Mouse (Mus musculus): ENCODE results near the gene Atp11a. TPM values are rescaled to one million over a fixed set of nuclear protein-coding genes. Genes with fewer than 3 reads are reported as not detected.

The Atp11a gene
- polyA plus RNA-seq, 1 experiment from 2014 or later, result 15.9 TPM

DNA sequence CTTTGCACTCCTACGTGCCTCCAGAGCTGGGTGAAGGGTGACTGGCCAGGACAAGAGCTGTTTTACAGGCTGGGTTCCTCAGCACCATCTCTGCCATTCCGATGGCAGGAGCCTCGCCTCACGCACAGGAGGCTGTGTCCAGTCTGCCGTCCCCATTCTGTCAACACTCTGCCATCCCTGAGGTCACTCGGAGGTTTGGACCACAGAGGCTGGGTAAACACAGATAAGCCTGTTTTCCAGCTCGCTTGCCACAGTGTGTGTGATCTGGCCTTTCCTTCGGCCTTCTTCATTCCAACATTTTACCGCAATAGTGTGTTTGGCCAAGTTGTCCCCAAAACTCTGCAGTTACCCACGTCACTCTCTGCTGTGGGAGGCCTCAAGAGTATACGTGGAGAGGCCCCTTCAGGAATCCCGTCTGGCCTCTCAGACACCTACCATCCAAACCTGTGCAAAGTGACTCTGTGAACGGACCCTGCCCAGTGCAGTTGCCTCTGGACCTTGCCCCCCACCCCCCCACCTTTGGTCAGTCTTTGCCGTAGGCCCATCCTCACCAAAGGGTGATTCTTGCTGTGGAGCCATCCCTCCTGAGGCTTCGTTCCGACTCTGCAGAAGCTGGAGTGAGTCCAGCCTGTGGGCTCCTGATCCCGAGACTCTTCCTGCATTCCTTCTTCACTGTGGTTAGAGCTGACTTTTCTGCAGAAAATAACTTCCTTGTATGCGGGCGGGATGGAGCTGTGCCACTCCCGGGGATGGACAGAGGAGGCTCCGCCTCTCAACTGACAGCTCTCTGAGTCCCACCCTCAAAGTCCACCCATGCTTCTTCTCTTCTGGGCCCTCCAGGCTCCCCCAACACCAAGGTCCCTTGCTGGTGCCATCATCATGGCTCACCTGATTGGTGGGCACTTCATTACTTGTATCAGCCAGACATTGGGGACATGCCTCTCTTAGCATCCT lies 126.5 kb downstream of the Atp11a start:
- peak; percentile 60 for ATAC-seq
- Histone ChIP-seq H3K4me2 (replicated peaks) (peak overlapping the region; percentile 33), H3K9me3 (no peaks in the 10 kb centered on the region), H3K27me3 (replicated peaks) (no peaks in the 10 kb centered on the region), H3K27ac (no peak overlapping the region), H3K4me3 (replicated peaks) (no peak overlapping the region), H3K9ac (no peak overlapping the region), H3K4me1 (replicated peaks) (0 out of 2 replicates have a peak, but pooled peaks cover 4% of the 10 kb centered on the region), H3K36me3 (no peaks in the 10 kb centered on the region)
- 55% methylated on average over 21 of the region's 21 CpGs for WGBS

DNA sequence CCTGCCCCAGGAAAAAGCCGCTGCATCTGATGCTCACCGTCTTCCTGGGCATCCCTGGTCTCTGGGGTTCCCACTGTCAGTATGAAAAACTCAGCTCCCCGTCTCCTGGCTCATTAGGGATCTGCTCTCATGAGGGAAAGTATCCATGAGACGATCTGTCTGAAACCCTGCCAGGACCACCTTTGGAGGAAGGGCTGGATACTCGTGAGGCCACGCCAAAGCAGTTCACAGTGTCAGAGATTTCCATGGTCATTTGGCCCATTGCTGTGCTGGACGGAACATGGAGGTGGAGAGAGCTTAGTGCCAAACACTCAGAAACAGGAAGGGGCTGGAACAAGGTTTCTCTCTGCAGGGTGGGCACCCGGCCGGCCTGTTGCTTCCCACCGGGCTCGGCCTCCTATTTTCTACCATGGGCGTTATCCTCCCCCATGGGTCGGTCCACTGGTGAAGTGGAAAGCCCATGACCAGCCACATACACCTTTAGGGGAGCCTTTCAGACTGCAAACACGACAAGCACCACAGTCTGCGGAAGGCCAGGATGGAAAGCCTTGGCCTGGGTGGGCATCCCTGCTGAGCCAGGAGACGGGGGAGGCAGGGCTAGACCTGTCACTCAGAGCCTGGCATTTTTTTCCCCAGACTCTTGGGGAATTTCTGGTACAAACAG lies 131.1 kb downstream of the Atp11a start:
- WGBS, result 82% methylated on average over 16 of the region's 16 CpGs
- no peak overlapping the region for H3K27ac ChIP-seq

DNA sequence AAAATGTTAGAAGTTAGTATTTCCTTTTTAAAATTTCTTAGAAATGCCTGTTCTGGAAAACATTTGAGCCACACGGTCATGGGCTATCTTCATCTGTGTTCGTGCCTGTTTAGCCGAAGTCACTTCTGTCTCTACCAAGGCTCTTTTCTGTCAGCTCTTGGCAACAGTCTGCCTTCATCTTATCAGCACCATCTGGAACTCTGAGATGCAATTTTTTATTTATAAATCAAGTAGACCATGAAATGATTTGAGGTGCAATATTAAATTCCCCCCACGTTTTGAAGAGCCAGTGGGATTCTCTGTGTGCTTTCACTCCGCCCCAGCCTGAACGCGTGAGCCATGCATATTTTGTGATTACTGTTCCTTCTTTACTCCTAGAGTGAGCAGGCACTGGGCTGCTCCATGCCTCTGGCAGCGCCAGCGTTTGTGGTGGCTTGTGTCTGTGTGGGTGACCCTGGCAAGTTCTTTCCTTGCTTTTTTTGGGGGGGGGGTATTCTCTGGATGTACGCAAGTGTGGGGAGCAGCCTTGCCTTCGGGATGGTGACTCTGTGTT lies 132.3 kb downstream of the Atp11a start:
- no peak overlapping the region for H3K9ac ChIP-seq
- no peak overlapping the region for H3K4me2 ChIP-seq (replicated peaks)
- no peaks in the 10 kb centered on the region for H3K4me1 ChIP-seq (replicated peaks)
- no peaks in the 10 kb centered on the region for H3K9me3 ChIP-seq
- 91% methylated on average over 11 of the region's 11 CpGs for WGBS
- no peaks in the 10 kb centered on the region for H3K27me3 ChIP-seq (replicated peaks)
- H3K36me3 ChIP-seq, result no peaks in the 10 kb centered on the region
- no peak overlapping the region for H3K27ac ChIP-seq
- H3K4me3 ChIP-seq (replicated peaks), result no peak overlapping the region
- no peak for ATAC-seq

More for the DNA sequence above, 131.1 kb downstream of the Atp11a start:
- Histone ChIP-seq H3K9ac (no peak overlapping the region), H3K4me2 (replicated peaks) (no peak overlapping the region), H3K27me3 (replicated peaks) (no peaks in the 10 kb centered on the region), H3K4me3 (replicated peaks) (no peak overlapping the region), H3K36me3 (no peaks in the 10 kb centered on the region), H3K4me1 (replicated peaks) (0 out of 2 replicates have a peak, but pooled peaks cover 2% of the 10 kb centered on the region), H3K9me3 (no peaks in the 10 kb centered on the region)
- no peak for ATAC-seq

DNA sequence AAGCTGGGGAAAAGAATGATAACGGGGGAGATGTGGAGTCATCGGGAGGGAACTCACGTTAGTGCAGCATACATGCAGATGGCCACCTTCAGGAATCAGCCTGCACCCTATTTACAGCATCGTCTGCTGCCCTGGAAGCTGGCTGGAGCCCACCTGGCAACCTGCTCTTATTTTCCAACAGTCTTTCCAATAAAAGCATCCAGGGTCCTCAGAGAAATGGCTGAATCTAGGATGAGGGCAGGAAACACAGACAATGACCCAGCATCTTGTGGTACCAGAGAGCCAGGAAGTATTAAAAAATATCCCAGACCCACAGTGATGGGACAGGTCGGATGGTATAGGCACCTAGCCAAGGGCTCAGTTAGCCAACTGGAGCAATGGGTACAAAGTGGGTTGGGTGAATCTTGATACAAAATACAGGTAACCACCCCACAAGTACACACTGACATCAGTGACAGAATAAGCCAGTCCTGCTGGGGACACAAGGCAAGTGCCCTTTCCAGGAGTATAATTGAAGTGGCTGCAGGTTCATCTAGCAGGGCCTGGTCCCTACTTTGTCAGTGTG lies 136.2 kb downstream of the Atp11a start:
- ATAC-seq, result no peak
- no peaks in the 10 kb centered on the region for H3K27me3 ChIP-seq (replicated peaks)
- no peak overlapping the region for H3K9ac ChIP-seq
- no peak overlapping the region for H3K27ac ChIP-seq
- peaks cover 5% of the 10 kb centered on the region; the same call in 1 of the 2 replicates for H3K4me1 ChIP-seq (replicated peaks)
- WGBS, result 77% methylated on average over 5 of the region's 5 CpGs
- H3K9me3 ChIP-seq, result no peaks in the 10 kb centered on the region
- H3K36me3 ChIP-seq, result no peaks in the 10 kb centered on the region
- H3K4me2 ChIP-seq (replicated peaks), result no peak overlapping the region
- H3K4me3 ChIP-seq (replicated peaks), result no peak overlapping the region

DNA sequence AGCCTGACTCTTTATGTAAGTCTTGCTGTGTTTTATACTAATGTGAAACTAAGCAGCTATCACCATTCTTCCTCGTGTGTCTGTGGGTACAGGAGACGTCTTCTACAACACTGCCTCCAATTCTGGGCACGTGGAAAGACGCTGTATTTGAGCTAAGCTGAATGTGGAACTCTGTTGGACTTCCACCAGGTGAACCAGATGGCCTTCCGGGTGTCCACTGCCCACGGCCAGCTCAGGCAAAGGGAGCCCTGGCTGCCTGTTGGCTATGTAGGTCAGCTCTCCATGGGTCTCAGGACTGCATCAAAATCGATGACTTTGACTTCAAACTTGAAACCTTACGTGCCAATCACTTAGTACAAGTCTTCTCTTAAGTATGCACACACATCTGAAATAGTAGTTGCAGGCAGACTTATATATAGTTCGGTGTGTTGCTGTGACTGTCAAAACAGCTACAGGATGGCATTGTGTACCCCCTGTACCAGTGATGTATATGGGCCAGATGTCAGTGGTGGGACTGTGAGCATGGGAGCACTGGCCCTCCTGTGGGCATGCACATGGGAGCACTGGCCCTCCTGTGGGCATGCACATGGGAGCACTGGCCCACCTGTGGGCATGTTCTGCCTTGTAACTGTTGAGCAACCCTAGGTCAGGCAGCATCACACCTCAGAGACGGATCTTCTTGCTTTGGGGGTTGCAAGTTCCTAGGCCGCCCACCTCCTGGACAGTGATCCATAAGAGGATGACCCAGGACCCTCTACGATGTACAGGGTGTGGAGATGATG lies 137.2 kb downstream of the Atp11a start:
- 84% methylated on average over 12 of the region's 12 CpGs for WGBS
- no peak overlapping the region for H3K9ac ChIP-seq
- H3K36me3 ChIP-seq, result no peaks in the 10 kb centered on the region
- no peak overlapping the region for H3K4me2 ChIP-seq (replicated peaks)
- no peak overlapping the region for H3K4me3 ChIP-seq (replicated peaks)
- no peaks in the 10 kb centered on the region for H3K9me3 ChIP-seq
- ATAC-seq, result no peak
- no peaks in the 10 kb centered on the region for H3K27me3 ChIP-seq (replicated peaks)
- H3K27ac ChIP-seq, result no peak overlapping the region
- H3K4me1 ChIP-seq (replicated peaks), result peaks cover 6% of the 10 kb centered on the region; the same call in 1 of the 2 replicates

DNA sequence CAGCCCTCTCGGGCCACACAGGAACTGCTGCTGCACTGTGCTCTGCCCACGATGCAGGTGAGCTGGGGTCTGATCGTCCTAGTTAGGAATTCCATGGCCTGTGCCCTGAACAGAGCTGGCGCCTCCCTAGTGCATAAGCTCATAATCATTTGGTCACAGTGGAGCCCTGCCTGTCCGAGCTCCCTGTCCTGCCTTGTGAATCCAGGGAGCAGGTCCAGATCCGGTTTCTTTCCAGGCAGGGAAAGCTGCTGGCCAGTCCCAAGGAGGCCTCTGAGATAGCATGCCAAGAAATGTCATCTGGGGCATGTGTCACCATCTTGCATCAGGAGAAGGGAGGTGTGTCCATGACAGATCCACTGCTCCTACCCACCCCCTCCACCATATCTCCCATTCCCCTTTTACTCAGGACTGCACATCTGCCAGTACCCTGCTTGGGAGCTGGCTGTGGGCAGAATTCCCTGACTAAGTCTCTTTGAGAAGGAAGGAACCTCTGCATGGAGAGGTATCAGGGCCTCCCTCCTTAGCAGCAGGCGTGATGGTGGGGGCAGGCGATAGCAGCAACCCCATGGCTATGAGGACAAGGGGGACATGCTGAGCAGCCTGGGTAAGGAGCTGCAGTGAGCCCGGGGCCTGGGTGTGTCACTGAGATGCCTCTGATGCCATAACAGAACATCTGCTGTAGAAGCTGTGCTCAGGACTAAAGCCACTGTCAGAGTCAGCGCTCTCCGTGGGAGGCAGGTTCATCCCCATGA lies 138.1 kb downstream of the Atp11a start:
- Histone ChIP-seq H3K4me3 (replicated peaks) (no peak overlapping the region), H3K9ac (no peak overlapping the region), H3K36me3 (no peaks in the 10 kb centered on the region), H3K4me1 (replicated peaks) (peaks cover 6% of the 10 kb centered on the region; the same call in 1 of the 2 replicates), H3K27me3 (replicated peaks) (no peaks in the 10 kb centered on the region), H3K4me2 (replicated peaks) (no peak overlapping the region), H3K27ac (no peak overlapping the region), H3K9me3 (no peaks in the 10 kb centered on the region)
- WGBS, result 77% methylated on average over 11 of the region's 11 CpGs
- no peak for ATAC-seq

DNA sequence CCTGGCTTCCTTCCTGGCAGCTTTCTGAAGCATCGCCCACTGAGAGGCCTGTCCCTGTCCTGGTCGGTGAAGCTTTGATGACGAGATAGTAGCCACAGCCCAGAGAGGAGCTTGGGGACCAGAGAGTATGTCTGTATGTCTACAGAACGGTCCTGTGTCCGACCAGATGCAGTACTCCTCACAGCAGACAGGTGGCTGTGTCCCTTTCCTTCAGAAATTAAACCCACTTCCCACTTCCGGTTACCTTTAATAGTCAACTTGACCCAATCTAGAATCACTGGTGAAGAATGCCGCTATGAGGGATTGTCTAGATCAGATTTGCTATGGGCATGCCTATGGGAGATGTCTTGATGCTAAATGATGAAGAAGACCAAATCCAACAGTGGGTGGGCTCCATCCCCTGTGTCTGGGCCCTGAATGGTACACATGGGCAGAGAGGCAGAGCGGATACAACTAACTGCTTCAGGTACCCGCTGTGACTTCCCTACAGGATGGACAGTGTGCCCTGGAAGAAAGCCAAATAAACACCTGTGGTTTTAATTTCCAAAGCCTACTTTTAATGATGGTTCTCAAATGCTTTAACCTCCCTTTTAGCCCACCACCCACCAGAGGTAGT lies 138.8 kb downstream of the Atp11a start:
- H3K27ac ChIP-seq, result no peak overlapping the region

DNA sequence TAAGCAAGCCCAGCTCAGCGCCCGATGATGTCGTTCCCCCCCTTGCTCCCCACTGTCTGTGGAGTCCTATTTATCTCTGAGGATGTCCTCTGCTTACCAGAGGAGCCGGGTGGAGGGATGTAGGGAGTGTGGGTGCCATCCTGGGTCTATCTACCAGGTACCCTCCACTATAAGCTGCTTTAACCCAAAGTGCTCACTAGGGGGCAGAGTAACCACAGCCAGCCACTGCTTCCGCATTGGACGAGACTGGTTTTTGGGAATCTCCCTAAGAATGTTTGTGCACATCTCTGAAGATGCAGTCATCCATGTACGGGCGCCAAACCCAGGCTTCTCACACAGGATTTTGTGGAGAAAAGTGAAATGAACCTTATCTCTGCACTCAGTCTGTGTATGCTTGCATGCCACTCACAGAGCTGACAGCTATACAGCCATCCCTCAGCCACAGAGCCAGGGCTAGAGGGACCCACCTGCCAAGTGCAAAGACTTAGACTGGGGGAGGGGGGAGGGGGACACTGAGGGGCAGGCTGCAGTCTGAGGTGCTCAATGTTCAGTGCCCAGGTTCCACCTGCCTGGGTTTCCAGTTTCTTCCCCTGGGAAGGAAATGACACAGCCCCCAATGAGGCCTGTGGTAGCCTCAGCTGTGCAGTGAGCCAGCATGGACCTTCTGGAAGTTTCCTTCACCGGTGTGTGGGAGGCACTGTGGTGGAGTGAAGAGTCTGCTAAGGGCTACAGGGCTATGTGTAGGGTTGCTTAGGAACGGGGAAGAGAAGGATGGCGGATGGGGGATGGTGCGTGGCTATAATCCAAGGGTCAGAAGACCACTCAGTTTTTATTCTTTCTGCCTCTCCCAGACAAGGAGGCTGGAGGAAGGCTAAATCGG lies 139.9 kb downstream of the Atp11a start:
- Histone ChIP-seq H3K9me3 (no peaks in the 10 kb centered on the region), H3K27me3 (replicated peaks) (no peaks in the 10 kb centered on the region), H3K4me2 (replicated peaks) (no peak overlapping the region), H3K9ac (no peak overlapping the region), H3K4me3 (replicated peaks) (no peak overlapping the region), H3K4me1 (replicated peaks) (peaks cover 6% of the 10 kb centered on the region; the same call in 1 of the 2 replicates), H3K27ac (no peak overlapping the region), H3K36me3 (no peaks in the 10 kb centered on the region)
- peak; percentile 44; the same call in 1 of the 2 replicates for ATAC-seq
- 50% methylated on average over 13 of the region's 13 CpGs for WGBS

More for the DNA sequence above, 138.8 kb downstream of the Atp11a start:
- Histone ChIP-seq H3K4me3 (replicated peaks) (no peak overlapping the region), H3K9me3 (no peaks in the 10 kb centered on the region), H3K36me3 (no peaks in the 10 kb centered on the region), H3K27me3 (replicated peaks) (no peaks in the 10 kb centered on the region), H3K4me1 (replicated peaks) (peaks cover 6% of the 10 kb centered on the region; the same call in 1 of the 2 replicates), H3K9ac (no peak overlapping the region), H3K4me2 (replicated peaks) (no peak overlapping the region)
- 76% methylated on average over 9 of the region's 9 CpGs for WGBS
- ATAC-seq, result no peak

DNA sequence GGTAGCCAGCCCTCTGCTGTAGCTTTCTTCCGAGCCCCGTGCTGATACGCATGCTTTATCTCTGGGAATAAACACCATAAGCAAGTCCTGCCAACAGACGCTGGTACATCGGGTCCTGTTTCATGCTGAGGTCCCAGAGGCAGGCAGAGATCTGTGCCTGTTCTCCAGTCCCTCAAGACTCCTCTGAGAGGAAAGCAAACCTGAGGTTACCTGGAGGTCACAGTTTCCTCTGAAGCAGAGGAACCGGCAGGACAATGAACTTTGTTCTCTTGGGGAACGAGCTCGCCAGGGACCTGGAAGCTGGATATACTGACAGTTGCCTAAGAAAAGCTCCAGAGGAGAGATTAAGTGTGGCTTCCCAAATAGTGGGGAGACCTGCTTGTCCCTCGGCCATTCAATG lies 141.0 kb downstream of the Atp11a start:
- H3K27ac ChIP-seq, result no peak overlapping the region
- no peak overlapping the region for H3K4me3 ChIP-seq (replicated peaks)
- peaks cover 6% of the 10 kb centered on the region; the same call in 1 of the 2 replicates for H3K4me1 ChIP-seq (replicated peaks)
- WGBS, result 19% methylated on average over 9 of the region's 9 CpGs
- no peaks in the 10 kb centered on the region for H3K27me3 ChIP-seq (replicated peaks)
- no peak overlapping the region for H3K9ac ChIP-seq
- H3K9me3 ChIP-seq, result no peaks in the 10 kb centered on the region
- peak overlapping the region; percentile 27; the same call in 1 of the 2 replicates for H3K4me2 ChIP-seq (replicated peaks)
- ATAC-seq, result peak; percentile 61
- no peaks in the 10 kb centered on the region for H3K36me3 ChIP-seq

DNA sequence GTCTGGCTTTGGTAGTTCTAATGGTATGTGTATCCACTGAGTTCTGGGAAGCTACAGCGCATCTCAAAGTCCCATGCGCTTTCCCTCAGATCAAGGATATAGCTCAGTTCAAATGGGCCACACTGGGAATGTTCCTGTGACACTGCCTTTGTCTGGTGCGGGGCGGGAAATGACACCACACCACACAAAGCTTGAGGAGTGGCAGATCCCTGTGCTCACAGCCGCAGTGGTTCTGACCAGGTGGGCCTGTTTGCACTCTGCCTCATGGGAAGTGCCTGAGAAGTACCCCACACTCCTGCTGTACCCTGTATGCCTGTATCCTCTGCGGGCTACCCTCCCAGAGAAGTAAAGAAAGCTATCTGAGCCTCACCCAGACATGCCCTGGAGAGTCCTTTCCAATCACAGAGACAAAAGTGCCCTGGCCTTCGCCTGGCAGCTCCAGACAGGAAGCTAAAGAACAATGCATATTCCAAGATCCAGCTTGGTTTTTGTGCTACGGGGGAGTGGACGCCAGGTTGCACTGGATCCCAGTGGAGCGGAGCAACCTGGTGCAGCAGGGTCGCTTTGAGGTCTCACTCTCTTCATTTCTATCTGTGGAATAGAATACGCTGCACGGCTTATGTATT lies 147.1 kb downstream of the Atp11a start:
- no peak overlapping the region for H3K4me2 ChIP-seq (replicated peaks)
- H3K9me3 ChIP-seq, result no peaks in the 10 kb centered on the region
- WGBS, result 86% methylated on average over 13 of the region's 13 CpGs
- H3K36me3 ChIP-seq, result no peaks in the 10 kb centered on the region
- no peak overlapping the region for H3K9ac ChIP-seq
- H3K4me1 ChIP-seq (replicated peaks), result no peaks in the 10 kb centered on the region
- H3K4me3 ChIP-seq (replicated peaks), result no peak overlapping the region
- no peak for ATAC-seq
- H3K27me3 ChIP-seq (replicated peaks), result no peaks in the 10 kb centered on the region
- no peak overlapping the region for H3K27ac ChIP-seq
